Mouse (Mus musculus) Patski (cell line): ENCODE measurements around the gene Hspg2. TPM values are rescaled to one million over a fixed set of nuclear protein-coding genes. Genes with fewer than 3 reads are reported as not detected.

Experiments
- ATAC-seq: fragments of 100-300 bp; one replicate; pipeline ENCODE4 v1.8.0; 2021
- CTCF ChIA-PET: fragments of 350-600 bp; sonication (Branson Sonifier 250); formaldehyde crosslinking; loops from one replicate; lab custom pipeline; 2022; ENCODE audit warnings: inconsistent platforms; lab: Charles Lee
- POLR2A ChIA-PET: fragments of 350-600 bp; sonication (Branson Sonifier 250); formaldehyde crosslinking; loops from one replicate; lab custom pipeline; 2022; ENCODE audit warnings: antibody characterized with exemption, inconsistent platforms; lab: Charles Lee
- DNase-seq: peaks from one replicate; pipeline ENCODE4 v3.0.0-alpha.2; 2011; ENCODE audit warnings: low read depth, low spot score
- H3K27me3 ChIP-seq: fragments of 371-371 bp; one replicate; pipeline ENCODE4 v1.5.1; 2021
- CTCF ChIP-seq: fragments of 100-300 bp; IDR thresholded peaks from one replicate; pipeline ENCODE4 v1.5.1; 2021
- in situ Hi-C: fragments of 300-500 bp; cut with MboI; formaldehyde crosslinking; loops from 3 replicates; pipeline ENCODE4 v1.11.1; 2018; ENCODE audit warnings: low pct_unique_long_range_greater_than_20kb, mixed read lengths
- polyA plus RNA-seq: library from polyadenylated mRNA; unstranded; gene quantifications from one replicate; pipeline ENCODE4 v1.2.3, GENCODE M21; 2021

The Hspg2 gene
- polyA plus RNA-seq, 1 experiment from 2014 or later: 133 TPM

- ATAC-seq (no peak), DNase-seq (no peak)
- in situ Hi-C loops: no loop called here
- TF ChIP-seq CTCF: no peak
- ChIA-PET CTCF (no interaction called here), POLR2A (no interaction called here)
- H3K27me3 ChIP-seq: no peaks in the 10 kb centered on the region
Measured at GRCm38 (mm10) chr4:137460676-137461075, 7.9 kb upstream of the Hspg2 start.

GRCm38 (mm10) chr4:137461217-137461616, 7.4 kb upstream of the Hspg2 start:
- POLR2A ChIA-PET: no interaction called here
- CTCF ChIA-PET: no interaction called here
- in situ Hi-C loops: no loop called here
- DNase-seq (no peak), ATAC-seq (no peak)
- no peak for TF ChIP-seq CTCF
- H3K27me3 ChIP-seq: no peaks in the 10 kb centered on the region

GRCm38 (mm10) chr4:137461981-137462690, 6.4 kb upstream of the Hspg2 start:
- in situ Hi-C loops: no loop called here
- ChIA-PET POLR2A (interaction anchor here (0.8 kb wide), 1 partner anchor 15 kb away, joined by 3 read pairs; no protein-coding TSS in a partner anchor), CTCF (no interaction called here)
- no peaks in the 10 kb centered on the region for H3K27me3 ChIP-seq
- TF ChIP-seq CTCF: no peak
- no peak for ATAC-seq
- DNase-seq: no peak

- POLR2A ChIA-PET: no interaction called here
- ATAC-seq (no peak), DNase-seq (no peak)
- TF ChIP-seq CTCF: no peak
- CTCF ChIA-PET: interaction anchor here (1.2 kb wide), 1 partner anchor 12 kb away, joined by 4 read pairs; the partner anchor contains the start of gene 1700013G24Rik
- no peaks in the 10 kb centered on the region for H3K27me3 ChIP-seq
- in situ Hi-C loops: no loop called here
Measured at GRCm38 (mm10) chr4:137465125-137465787, 3.3 kb upstream of the Hspg2 start.

- ATAC-seq (no peak), DNase-seq (no peak)
- no peak for TF ChIP-seq CTCF
- POLR2A ChIA-PET: no interaction called here
- CTCF ChIA-PET: no interaction called here
- in situ Hi-C loops: no loop called here
- no peaks in the 10 kb centered on the region for H3K27me3 ChIP-seq
Measured at GRCm38 (mm10) chr4:137466991-137467390, 1.6 kb upstream of the Hspg2 start.

- no peak for ATAC-seq
- no peak for TF ChIP-seq CTCF
- H3K27me3 ChIP-seq: no peaks in the 10 kb centered on the region
- ChIA-PET CTCF (no interaction called here), POLR2A (interaction anchor here (0.9 to 1.2 kb wide), 3 partner anchors 10 to 19 kb away, joined by 3 to 4 read pairs (median 3); partner anchors contain the start of gene 1700013G24Rik)
- in situ Hi-C loops: no loop called here
- no peak for DNase-seq
Measured at GRCm38 (mm10) chr4:137467525-137467924, 1.0 kb upstream of the Hspg2 start.

- no peaks in the 10 kb centered on the region for H3K27me3 ChIP-seq
- ATAC-seq (no peak), DNase-seq (no peak)
- TF ChIP-seq CTCF: no peak
- in situ Hi-C loops: no loop called here
- ChIA-PET CTCF (no interaction called here), POLR2A (interaction anchor here (0.7 to 0.9 kb wide), 3 partner anchors 20 to 41 kb away, joined by 3 to 4 read pairs (median 4); no protein-coding TSS in a partner anchor)
Measured at GRCm38 (mm10) chr4:137469081-137469844, 694 bp downstream of the Hspg2 start.

GRCm38 (mm10) chr4:137469845-137470692, 1.5 kb downstream of the Hspg2 start:
- POLR2A ChIA-PET: interaction anchor here (0.6 to 0.9 kb wide), 4 partner anchors 19 to 1915 kb away, joined by 3 to 4 read pairs (median 4); no protein-coding TSS in a partner anchor
- no peak for TF ChIP-seq CTCF
- no peak for ATAC-seq
- no peak for DNase-seq
- H3K27me3 ChIP-seq: no peaks in the 10 kb centered on the region
- in situ Hi-C loops: no loop called here
- CTCF ChIA-PET: interaction anchor here (1.3 kb wide), 1 partner anchor 25 kb away, joined by 4 read pairs; no protein-coding TSS in a partner anchor

GRCm38 (mm10) chr4:137470701-137471317, 2.2 kb downstream of the Hspg2 start:
- ATAC-seq: no peak
- ChIA-PET CTCF (interaction anchor here (1.3 kb wide), 1 partner anchor 26 kb away, joined by 4 read pairs; no protein-coding TSS in a partner anchor), POLR2A (interaction anchor here (0.6 kb wide), 2 partner anchors 18 to 1916 kb away, joined by 3 read pairs; no protein-coding TSS in a partner anchor)
- no peaks in the 10 kb centered on the region for H3K27me3 ChIP-seq
- TF ChIP-seq CTCF: no peak
- DNase-seq: no peak
- in situ Hi-C loops: no loop called here
